Mouse (Mus musculus): ENCODE measurements at regions not wholly inside any gene's neighbourhood (a gene's known extent, or its start where the extent isn't known, plus 50 kb on each side); places are given as distances from the start of the nearest gene placed in this dataset.
A peak's percentile ranks its signal among the peaks of the same experiment; 100 is the strongest.

- ATAC-seq (ENCODE audit: extremely low read depth, insufficient number of reproducible peaks, low FRiP score, poor library complexity, severe bottlenecking), result no peak
Observed at GRCm38 (mm10) chr12:32696832-32697231, 122.5 kb upstream of the Nampt start.

- ATAC-seq (ENCODE audit: extremely low read depth, insufficient number of reproducible peaks, low FRiP score, poor library complexity, severe bottlenecking), result no peak
Observed at GRCm38 (mm10) chr12:32709188-32709587, 110.2 kb upstream of the Nampt start.

GRCm38 (mm10) chr12:32717129-32717921, 102.0 kb upstream of the Nampt start:
- ATAC-seq (ENCODE audit: extremely low read depth, insufficient number of reproducible peaks, low FRiP score, poor library complexity, severe bottlenecking), result no peak

GRCm38 (mm10) chr12:32719203-32719602, 100.1 kb upstream of the Nampt start:
- no peak for ATAC-seq (ENCODE audit: extremely low read depth, insufficient number of reproducible peaks, low FRiP score, poor library complexity, severe bottlenecking)

GRCm38 (mm10) chr12:32724451-32725188, 94.7 kb upstream of the Nampt start:
- no peak for ATAC-seq (ENCODE audit: extremely low read depth, insufficient number of reproducible peaks, low FRiP score, poor library complexity, severe bottlenecking)

- ATAC-seq (ENCODE audit: extremely low read depth, insufficient number of reproducible peaks, low FRiP score, poor library complexity, severe bottlenecking), result 0 out of 2 replicates have a peak, but pooled peaks have one; percentile 56
Observed at GRCm38 (mm10) chr12:32727539-32727938, 91.8 kb upstream of the Nampt start.

GRCm38 (mm10) chr12:32728425-32728824, 90.9 kb upstream of the Nampt start:
- no peak for ATAC-seq (ENCODE audit: extremely low read depth, insufficient number of reproducible peaks, low FRiP score, poor library complexity, severe bottlenecking)

GRCm38 (mm10) chr12:32735224-32735623, 84.1 kb upstream of the Nampt start:
- peak; percentile 33; the same call in 1 of the 2 replicates for ATAC-seq (ENCODE audit: extremely low read depth, insufficient number of reproducible peaks, low FRiP score, poor library complexity, severe bottlenecking)

- no peak for ATAC-seq (ENCODE audit: extremely low read depth, insufficient number of reproducible peaks, low FRiP score, poor library complexity, severe bottlenecking)
Observed at GRCm38 (mm10) chr12:32741465-32741864, 77.9 kb upstream of the Nampt start.

- no peak for ATAC-seq (ENCODE audit: extremely low read depth, insufficient number of reproducible peaks, low FRiP score, poor library complexity, severe bottlenecking)
Observed at GRCm38 (mm10) chr12:32757441-32758119, 61.8 kb upstream of the Nampt start.

- no peak for ATAC-seq (ENCODE audit: extremely low read depth, insufficient number of reproducible peaks, low FRiP score, poor library complexity, severe bottlenecking)
Observed at GRCm38 (mm10) chr12:32758150-32758549, 61.2 kb upstream of the Nampt start.

GRCm38 (mm10) chr12:32760627-32761026, 58.7 kb upstream of the Nampt start:
- no peak for ATAC-seq (ENCODE audit: extremely low read depth, insufficient number of reproducible peaks, low FRiP score, poor library complexity, severe bottlenecking)

GRCm38 (mm10) chr12:32761055-32761454, 58.3 kb upstream of the Nampt start:
- ATAC-seq (ENCODE audit: extremely low read depth, insufficient number of reproducible peaks, low FRiP score, poor library complexity, severe bottlenecking), result no peak

GRCm38 (mm10) chr12:32764271-32764670, 55.1 kb upstream of the Nampt start:
- no peak for ATAC-seq (ENCODE audit: extremely low read depth, insufficient number of reproducible peaks, low FRiP score, poor library complexity, severe bottlenecking)

- no peak for ATAC-seq (ENCODE audit: extremely low read depth, insufficient number of reproducible peaks, low FRiP score, poor library complexity, severe bottlenecking)
Observed at GRCm38 (mm10) chr12:32764747-32765146, 54.6 kb upstream of the Nampt start.

- ATAC-seq (ENCODE audit: extremely low read depth, insufficient number of reproducible peaks, low FRiP score, poor library complexity, severe bottlenecking), result no peak
Observed at GRCm38 (mm10) chr12:32765861-32766260, 53.5 kb upstream of the Nampt start.

GRCm38 (mm10) chr12:32766575-32766974, 52.8 kb upstream of the Nampt start:
- no peak for ATAC-seq (ENCODE audit: extremely low read depth, insufficient number of reproducible peaks, low FRiP score, poor library complexity, severe bottlenecking)

GRCm38 (mm10) chr12:32767206-32768081, 51.9 kb upstream of the Nampt start:
- peak; percentile 62; the same call in 1 of the 2 replicates for ATAC-seq (ENCODE audit: extremely low read depth, insufficient number of reproducible peaks, low FRiP score, poor library complexity, severe bottlenecking)
